Mouse (Mus musculus) liver, embryonic 14.5 days (tissue): ENCODE results near the gene Tbl1xr1. TPM values are rescaled to one million over a fixed set of nuclear protein-coding genes. Genes with fewer than 3 reads are reported as not detected.

Experiments
- ATAC-seq: fragments of 200-750 bp; cut with Nextera tagmentation; 2 replicates; pipeline ENCODE4 v1.8.0; 2017; ENCODE audit warnings: moderate number of reproducible peaks, mild to moderate bottlenecking, moderate library complexity; ENCODE audit not compliant: insufficient read depth
- DNase-seq, 3 experiments: peaks; one replicate each; pipeline ENCODE4 v3.0.0-alpha.2; 2012 to 2013; ENCODE audit warnings: low read depth in 3 of 3, low spot score in 3 of 3
- H3K27ac ChIP-seq: fragments of 300-500 bp; sonication (generic); 2 replicates; pipeline ENCODE4 v1.5.1; 2014; ENCODE audit warnings: moderate library complexity, mild to moderate bottlenecking, control low read depth, inconsistent platforms
- H3K27me3 ChIP-seq: fragments of 300-500 bp; sonication (generic); 2 replicates; pipeline ENCODE4 v1.6.1; 2014; ENCODE audit warnings: mild to moderate bottlenecking, low read length, moderate library complexity; ENCODE audit not compliant: control insufficient read depth, insufficient read depth
- H3K36me3 ChIP-seq: fragments of 300-500 bp; sonication (generic); replicated peaks from 2 replicates; pipeline ENCODE4 v1.6.1; 2014; ENCODE audit warnings: low read depth; ENCODE audit not compliant: control insufficient read depth, insufficient read depth
- H3K4me1 ChIP-seq, 2 experiments: fragments of 200-500 bp in 1 of 2; fragments of 300-500 bp in 1 of 2; sonication (generic) in 1 of 2; replicated peaks; 2 replicates each; pipeline ENCODE4 v1.6.1; 2012 to 2014; ENCODE audit warnings: antibody characterized with exemption in 1 of 2, inconsistent platforms in 1 of 2, low read length in 1 of 2; ENCODE audit not compliant: control insufficient read depth in 2 of 2, insufficient read depth in 2 of 2
- H3K4me2 ChIP-seq: fragments of 300-500 bp; sonication (generic); 2 replicates; pipeline ENCODE4 v1.6.1; 2014; ENCODE audit warnings: low read depth, mild to moderate bottlenecking, control low read depth, moderate library complexity
- H3K4me3 ChIP-seq, 2 experiments: fragments of 200-500 bp in 1 of 2; fragments of 300-500 bp in 1 of 2; sonication (generic) in 1 of 2; 2 replicates each; pipeline ENCODE4 v1.5.1; 2012 to 2014; ENCODE audit warnings: low read depth in 2 of 2, low read length in 2 of 2, mild to moderate bottlenecking in 2 of 2, control low read depth in 1 of 2, inconsistent platforms in 1 of 2, moderate library complexity in 1 of 2; ENCODE audit not compliant: insufficient read depth in 1 of 2
- H3K9ac ChIP-seq: fragments of 300-500 bp; sonication (generic); replicated peaks from 2 replicates; pipeline ENCODE4 v1.6.1; 2014; ENCODE audit warnings: mild to moderate bottlenecking, control low read depth, moderate library complexity
- H3K9me3 ChIP-seq: fragments of 300-500 bp; sonication (generic); 2 replicates; pipeline ENCODE4 v1.6.1; 2016; ENCODE audit warnings: low read length, mixed read lengths; ENCODE audit not compliant: control insufficient read depth
- CTCF ChIP-seq: IDR thresholded peaks from 2 replicates; pipeline ENCODE4 v1.5.1; 2016; ENCODE audit warnings: antibody characterized with exemption, low read depth, control low read depth
- EP300 ChIP-seq: IDR thresholded peaks from 2 replicates; pipeline ENCODE4 v1.6.1; 2016; ENCODE audit warnings: antibody characterized with exemption, low read depth
- WGBS: fragments of 180-500 bp; shearing (Covaris S2); extraction: QIAGEN DNeasy Blood & Tissue Kit; methylation state at CpG from one replicate; pipeline ENCODE4 v1.1.7; 2014; ENCODE audit not compliant: insufficient replicate concordance; 5-methylcytosine and 5-hydroxymethylcytosine counted together
- polyA plus RNA-seq, 2 experiments: library from polyadenylated mRNA; depleted of rRNA in 1 of 2; stranded (reverse) in 1 of 2; unstranded in 1 of 2; fragments of >200 nt; fragmentation: Nextera tagmentation in 1 of 2; extraction: Ambion mirVana in 1 of 2; gene quantifications; 2 replicates each; pipeline versions ENCODE4 v1.2.1 to v1.2.3; 2012 to 2014

Gene Tbl1xr1
- polyA plus RNA-seq, 2 experiments: 6.5 to 6.7 TPM

GRCm38 (mm10) chr3:22238106-22238900 is 161.9 kb downstream of the Tbl1xr1 start:
- H3K4me1 ChIP-seq: no peaks in the 10 kb centered on the region
- H3K27me3 ChIP-seq: no peaks in the 10 kb centered on the region
- no peaks in the 10 kb centered on the region for H3K36me3 ChIP-seq
- ATAC-seq (no peak), DNase-seq (no peak)
- TF ChIP-seq EP300 (no peak), CTCF (no peak)
- 57% methylated on average over 16 of the region's 16 CpGs for WGBS
- H3K27ac ChIP-seq: no peak overlapping the region
- no peak overlapping the region for H3K4me3 ChIP-seq
- H3K4me2 ChIP-seq: no peak overlapping the region
- H3K9ac ChIP-seq: no peak overlapping the region
- H3K9me3 ChIP-seq: no peaks in the 10 kb centered on the region
